Mouse (Mus musculus) cerebellum, postnatal 4 days (tissue): Measurements from ENCODE around the gene Vmn2r8.
"Not testable (repeated sequence)": the region's sequence is repeated elsewhere in the genome, so short reads cannot be mapped to it uniquely, and the experiment has no call there.

ENCODE experiments used
- DNase-seq, 2 experiments: peaks; one replicate each; pipeline ENCODE4 v3.0.0; 2022; ENCODE audit warnings: low spot score in 2 of 2, mixed read lengths in 1 of 2

Gene Vmn2r8

DNA sequence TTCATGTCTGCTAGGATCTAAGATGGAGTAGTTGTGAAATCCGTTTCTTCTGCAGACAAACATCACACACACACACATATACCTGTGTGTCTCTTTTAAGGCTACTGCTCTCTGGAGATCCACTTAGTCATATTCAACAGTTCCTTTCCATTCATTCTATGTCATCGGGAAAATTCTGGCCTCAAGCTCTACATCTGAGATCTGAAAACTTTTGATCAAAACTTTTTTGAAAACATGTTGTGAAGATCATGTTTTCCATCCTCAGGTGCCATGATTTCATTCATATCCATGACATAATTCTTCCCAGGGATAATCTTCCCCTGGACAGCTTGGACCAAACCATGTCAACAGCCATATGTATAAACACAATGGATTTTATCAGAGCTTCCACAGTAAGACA, at the start of gene Vmn2r8:
TSS of gene Vmn2r8 (minus strand) at position 101 of the 400 bp plus-strand sequence.
- DNase-seq: not testable (repeated sequence)

DNA sequence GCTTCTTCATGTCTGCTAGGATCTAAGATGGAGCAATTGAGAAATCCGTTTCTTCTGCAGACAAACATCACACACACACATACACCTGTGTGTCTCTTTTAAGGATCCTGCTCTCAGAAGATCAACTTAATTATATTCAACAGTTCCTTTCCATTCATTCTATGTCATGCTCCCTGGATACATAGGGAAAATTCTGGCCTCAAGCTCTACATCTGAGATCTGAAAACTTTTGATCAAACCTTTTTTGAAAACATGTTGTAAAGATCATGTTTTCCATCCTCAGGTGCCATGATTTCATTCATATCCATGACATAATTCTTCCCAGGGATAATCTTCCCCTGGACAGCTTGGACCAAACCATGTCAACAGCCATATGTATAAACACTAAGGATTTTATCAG, 43.9 kb upstream of the Vmn2r8 start, which contains the start of gene Vmn2r9:
TSS of gene Vmn2r9 (minus strand) at position 101 of the 400 bp plus-strand sequence.
- DNase-seq: not testable (repeated sequence)

- no peak for DNase-seq
These were observed 40.8 kb upstream of the Vmn2r8 start for GRCm38 (mm10) chr5:108849466-108849865.

- DNase-seq: peak in 1 of 2 experiments; percentile 1
These were observed 27.5 kb upstream of the Vmn2r8 start for GRCm38 (mm10) chr5:108836156-108836555.

- DNase-seq: peak in 1 of 2 experiments; percentile 34
These were observed 14.6 kb upstream of the Vmn2r8 start for GRCm38 (mm10) chr5:108823276-108823675.

DNA sequence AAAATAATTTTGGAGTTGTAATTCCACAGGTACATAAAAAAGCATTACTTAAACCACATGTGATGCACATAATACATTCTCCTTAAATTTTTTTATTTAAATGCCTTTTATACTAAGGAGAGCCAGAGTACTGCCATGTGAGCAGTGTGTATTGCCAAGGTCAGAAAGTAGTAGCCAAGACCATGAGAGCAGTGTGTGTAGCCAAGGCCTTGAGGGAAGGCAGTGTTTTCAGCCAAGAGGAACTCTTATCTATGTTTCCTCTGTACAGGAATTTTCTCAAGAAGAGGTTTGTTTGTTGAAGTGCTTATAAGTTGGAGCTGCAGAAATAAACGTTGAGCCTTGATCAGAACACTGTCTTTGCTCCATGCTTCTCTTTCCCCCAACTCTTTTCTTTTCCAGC, 5.0 kb downstream of the Vmn2r8 start:
- DNase-seq: no peak

DNA sequence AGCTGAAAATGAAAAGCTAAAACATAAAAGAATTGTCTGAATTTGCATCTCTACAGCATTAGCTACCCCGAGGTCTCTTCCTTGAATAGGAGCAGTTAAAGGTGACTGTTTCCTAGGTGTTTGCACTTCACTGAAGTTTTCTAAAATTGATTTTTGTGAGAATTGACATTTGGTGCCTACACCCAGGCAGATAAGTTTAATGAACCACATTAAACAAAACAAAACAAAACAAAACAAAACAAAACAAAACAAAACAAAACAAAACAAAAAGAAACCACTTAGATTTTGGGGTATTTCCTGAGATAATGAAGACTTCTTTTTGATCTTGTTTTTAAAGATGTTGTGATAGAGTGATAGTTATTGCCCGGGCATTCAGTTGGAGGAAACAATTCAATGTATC, 13.4 kb downstream of the Vmn2r8 start, which contains the start of gene Tmed11:
TSS of gene Tmed11 (minus strand) at position 101 of the 400 bp plus-strand sequence.
- not testable (repeated sequence) for DNase-seq

- peak in 1 of 2 experiments; percentile 20 for DNase-seq
These were observed 18.3 kb downstream of the Vmn2r8 start for GRCm38 (mm10) chr5:108790385-108790784.

DNA sequence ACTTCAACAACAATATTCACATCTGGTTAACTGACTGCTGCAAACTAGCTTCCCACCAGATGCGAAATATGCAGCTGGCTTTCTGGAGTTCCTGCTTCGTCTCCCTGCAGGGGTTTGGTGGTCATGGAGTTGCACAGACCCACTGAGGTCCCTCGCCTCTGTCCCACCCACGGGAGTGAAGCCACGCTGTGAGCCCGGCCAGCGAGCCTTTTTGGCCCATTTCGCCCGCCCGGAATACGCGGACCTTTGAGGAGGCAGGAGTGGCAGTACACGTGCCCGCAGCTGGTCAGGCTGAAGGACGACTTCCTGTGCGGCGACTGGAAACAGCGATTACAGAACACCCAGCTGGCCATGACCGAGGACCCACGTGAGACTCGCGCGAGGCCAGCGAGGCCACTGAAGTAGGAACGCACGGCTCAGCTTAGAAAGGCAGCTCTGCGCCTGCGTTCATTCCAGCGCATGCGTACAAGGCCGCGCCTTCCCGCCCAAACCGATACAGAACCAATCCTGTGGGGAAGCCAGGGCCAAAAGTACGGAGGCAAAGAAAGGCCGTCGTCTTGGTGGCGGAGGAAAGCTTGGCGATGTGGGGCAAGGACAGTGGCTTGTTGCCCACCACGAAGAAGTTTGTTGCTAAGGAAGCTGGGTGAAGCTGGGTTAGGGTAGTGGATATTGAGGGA, 33.9 kb downstream of the Vmn2r8 start, which contains the start of gene Rnf212:
TSS of gene Rnf212 (minus strand) at position 353 of the 677 bp plus-strand sequence.
- no peak for DNase-seq

- DNase-seq: no peak
These were observed 48.6 kb downstream of the Vmn2r8 start for GRCm38 (mm10) chr5:108760002-108760401.

- DNase-seq: peak in 1 of 2 experiments; percentile 3
These were observed 50.3 kb downstream of the Vmn2r8 start for GRCm38 (mm10) chr5:108758396-108758795.

GRCm38 (mm10) chr5:108751258-108751657, 57.4 kb downstream of the Vmn2r8 start:
- DNase-seq: not testable (repeated sequence)

GRCm38 (mm10) chr5:108750328-108751210, 58.1 kb downstream of the Vmn2r8 start:
- DNase-seq: no peak

DNA sequence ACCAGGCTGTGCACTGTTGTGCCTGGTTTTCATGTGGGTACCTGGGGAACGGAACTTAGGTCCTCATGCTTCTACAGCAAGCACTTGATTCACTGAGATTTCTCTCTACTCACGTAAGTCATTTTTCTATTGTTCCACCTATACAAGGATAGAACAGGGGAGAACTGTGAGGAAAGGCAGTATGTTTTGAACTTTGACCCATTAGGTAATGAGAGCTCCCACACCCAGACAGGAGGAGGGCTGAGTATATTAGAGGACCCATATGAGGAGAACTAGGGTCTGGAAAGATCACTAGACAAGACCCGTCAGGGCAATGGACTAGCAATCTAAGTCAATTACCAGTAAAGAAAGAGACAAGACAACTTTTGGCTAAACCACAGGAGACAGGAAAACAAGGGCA, 64.0 kb downstream of the Vmn2r8 start:
- no peak for DNase-seq

- DNase-seq: no peak
These were observed 64.8 kb downstream of the Vmn2r8 start for GRCm38 (mm10) chr5:108743856-108744255.

DNA sequence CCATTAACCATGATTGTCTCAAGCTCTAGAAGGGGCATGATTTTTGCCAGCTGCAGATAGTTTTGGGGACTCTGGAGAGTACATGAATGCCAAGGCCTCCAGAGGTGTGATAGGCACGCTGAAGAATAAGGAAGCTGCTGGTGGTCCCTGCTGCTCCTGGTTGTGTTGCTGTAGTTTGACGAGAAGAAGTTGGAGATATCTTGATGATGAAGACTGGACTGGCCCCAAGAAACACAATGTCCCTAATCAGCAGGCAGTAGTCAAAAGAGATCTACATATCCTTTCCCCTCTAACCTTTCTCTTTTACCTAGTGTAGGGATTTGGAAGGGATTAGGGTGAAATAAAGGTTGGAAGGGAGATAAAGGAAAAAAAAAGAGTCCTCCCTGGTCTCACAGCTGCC, 66.1 kb downstream of the Vmn2r8 start:
- DNase-seq: no peak

DNA sequence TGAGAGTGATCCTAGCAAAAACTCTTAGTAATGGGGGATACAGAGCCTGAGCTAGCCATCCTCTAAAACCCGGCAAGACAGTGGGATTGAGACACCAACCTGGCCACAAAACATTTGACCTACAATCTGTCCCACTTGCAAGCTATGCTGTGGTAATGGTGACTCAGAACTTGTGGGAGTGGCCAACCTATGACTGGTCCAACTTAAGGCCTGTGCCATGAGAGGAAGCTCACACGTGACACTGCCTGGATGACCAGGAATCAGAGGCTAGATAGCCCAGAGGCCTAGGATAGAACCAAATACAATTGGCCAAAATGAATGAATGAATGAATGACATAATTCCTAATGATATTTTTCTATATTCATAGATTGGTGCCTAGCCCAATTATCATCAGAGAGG, 66.8 kb downstream of the Vmn2r8 start:
- DNase-seq: no peak
